Mouse (Mus musculus): ENCODE data around the gene Nrn1l.

DNA sequence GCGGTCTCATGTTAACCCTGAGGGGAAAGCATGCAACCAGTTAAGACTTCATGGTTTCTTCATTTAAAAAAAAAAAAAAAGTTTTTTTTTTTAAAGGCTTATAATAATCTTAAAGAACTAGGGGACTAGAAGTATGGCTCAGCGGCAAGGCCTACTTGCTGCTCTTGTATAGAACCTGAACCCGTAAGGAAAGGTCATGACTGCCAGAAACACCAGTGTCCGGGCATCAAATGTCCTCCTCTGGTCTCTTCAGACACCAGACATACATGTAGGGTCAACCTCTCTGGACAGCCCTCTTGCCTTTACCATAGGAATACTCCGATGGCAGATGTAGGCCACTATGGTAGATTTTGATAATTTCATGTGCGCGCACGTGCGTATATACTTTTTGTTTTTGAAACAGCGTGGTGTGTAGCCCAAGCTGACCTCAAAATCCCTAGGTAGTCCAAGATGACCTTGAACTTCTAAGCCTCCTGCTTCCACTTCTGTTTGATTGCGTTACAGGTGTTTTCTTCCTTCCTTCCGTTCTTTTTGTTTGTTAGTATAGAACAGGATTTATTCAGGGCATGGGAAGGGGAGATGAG lies 41.1 kb upstream of the Nrn1l start:
- TF ChIP-seq POLR2A (IDR thresholded peaks at IDR 0.05; ENCODE audit: low read depth, low read length) (no peak), CTCF (conservative IDR thresholded peaks at IDR 0.05; ENCODE audit: insufficient read depth, insufficient read length, low read depth, low read length) (no peak)

All from kidney, adult 2 months (tissue).